Mouse (Mus musculus): ENCODE results near the gene Nol12. TPM values are rescaled to one million over a fixed set of nuclear protein-coding genes. Genes with fewer than 3 reads are reported as not detected.

Gene Nol12
- total RNA-seq, 2 experiments from 2014 or later = 36.2 to 38.8 TPM

DNA sequence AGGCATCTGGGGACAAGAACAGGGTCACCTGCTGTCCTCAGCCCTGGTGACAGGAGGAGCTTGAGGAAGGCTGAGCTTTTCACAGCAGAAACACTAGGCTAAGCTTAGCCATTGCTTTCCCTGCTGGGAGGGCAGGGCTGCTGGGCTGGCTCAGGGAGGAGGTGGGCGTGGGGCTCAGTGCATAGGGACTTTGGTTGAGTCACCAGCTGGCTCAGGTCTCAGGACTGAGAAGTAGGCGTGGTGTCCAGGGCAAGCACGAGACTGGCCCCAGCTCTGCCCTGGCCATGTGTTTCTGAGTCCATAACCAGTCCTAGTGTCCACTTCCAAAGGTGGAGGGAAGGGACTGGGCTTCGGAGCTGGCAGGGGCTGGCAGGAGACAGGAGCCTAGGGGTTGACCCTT lies 25.4 kb downstream of the Nol12 start:
- no peak for TF ChIP-seq CTCF (IDR thresholded peaks at IDR 0.05)
- Histone ChIP-seq H3K4me3 (no peak overlapping the region), H3K27ac (no peak overlapping the region)
- intact Hi-C loops (cut with DNase I) = no loop called here
- no peak for DNase-seq (ENCODE audit: extremely low spot score in 1 of 2, low spot score in 2 of 2)

DNA sequence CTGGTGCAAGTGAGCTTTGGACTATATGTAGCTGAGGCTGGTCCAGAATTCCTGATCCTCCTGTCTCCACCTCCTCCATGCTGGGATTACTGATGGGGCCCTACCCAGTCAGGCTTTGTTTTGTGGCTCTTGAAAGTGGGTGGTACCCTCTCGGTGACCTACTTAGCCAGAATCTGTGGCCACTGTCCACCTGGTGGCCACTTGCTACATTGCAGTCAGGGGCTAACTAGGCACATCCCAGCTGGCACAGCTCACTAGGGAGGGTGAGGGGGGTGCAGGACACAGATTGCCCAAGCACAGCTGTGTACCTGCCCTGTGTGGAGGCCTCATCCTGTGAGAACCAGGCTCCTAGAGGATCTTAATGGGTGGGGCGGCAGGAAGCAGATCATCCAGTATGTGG lies 28.2 kb downstream of the Nol12 start:
- DNase-seq (ENCODE audit: extremely low spot score in 1 of 2, low spot score in 2 of 2) = peak; percentile 40
- intact Hi-C loops (cut with DNase I) = no loop called here
- H3K27ac ChIP-seq = peak overlapping the region; percentile 28; the same call in 1 of the 2 replicates
- H3K4me3 ChIP-seq = no peak overlapping the region
- TF ChIP-seq CTCF (IDR thresholded peaks at IDR 0.05) = peak; percentile 74

DNA sequence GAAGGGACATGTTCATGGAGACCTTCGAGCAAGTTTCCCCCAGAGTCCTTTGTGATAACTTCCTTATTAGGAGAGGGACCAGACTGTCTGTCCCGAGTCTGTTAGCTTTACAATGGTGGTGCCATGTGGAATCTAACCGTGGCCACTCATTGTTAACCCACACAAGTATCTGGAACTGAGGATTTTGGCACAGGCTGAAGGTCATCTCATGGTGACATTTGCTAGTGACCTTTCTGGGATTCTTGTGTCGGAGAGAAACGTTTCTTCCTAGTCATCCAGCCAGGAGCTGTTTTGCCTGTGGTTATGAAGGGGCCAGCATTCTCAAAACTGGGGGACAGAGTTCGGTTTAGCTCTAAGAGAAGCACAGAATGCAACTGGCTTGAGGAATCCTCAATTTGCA lies 36.9 kb downstream of the Nol12 start:
- H3K27ac ChIP-seq = no peak overlapping the region
- DNase-seq (ENCODE audit: extremely low spot score in 1 of 2, low spot score in 2 of 2) = no peak
- intact Hi-C loops (cut with DNase I) = no loop called here
- TF ChIP-seq CTCF (IDR thresholded peaks at IDR 0.05) = no peak
- H3K4me3 ChIP-seq = no peak overlapping the region

DNA sequence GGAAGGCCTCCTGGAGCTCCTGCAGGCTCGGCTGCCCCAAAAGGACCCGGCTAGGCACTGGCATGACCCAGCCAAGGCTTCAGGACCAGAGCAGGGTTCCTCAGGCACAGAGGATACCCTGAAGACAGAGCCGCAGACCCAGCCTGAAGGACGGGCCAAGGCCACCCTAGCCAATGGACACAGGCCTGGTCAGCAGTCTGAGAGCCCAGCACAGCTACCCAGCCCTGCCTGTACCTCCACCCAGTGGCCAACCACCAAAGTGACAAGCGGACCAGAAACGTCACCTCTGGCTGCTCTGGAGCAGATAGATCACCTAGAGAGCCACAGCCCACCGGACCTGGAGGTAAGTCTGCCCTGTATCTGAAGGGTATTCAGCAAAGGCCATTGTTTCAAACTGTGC lies 39.2 kb downstream of the Nol12 start:
- Histone ChIP-seq H3K27ac (no peak overlapping the region), H3K4me3 (no peak overlapping the region)
- intact Hi-C loops (cut with DNase I) = no loop called here
- no peak for DNase-seq (ENCODE audit: extremely low spot score in 1 of 2, low spot score in 2 of 2)
- TF ChIP-seq CTCF (IDR thresholded peaks at IDR 0.05) = peak; percentile 32

DNA sequence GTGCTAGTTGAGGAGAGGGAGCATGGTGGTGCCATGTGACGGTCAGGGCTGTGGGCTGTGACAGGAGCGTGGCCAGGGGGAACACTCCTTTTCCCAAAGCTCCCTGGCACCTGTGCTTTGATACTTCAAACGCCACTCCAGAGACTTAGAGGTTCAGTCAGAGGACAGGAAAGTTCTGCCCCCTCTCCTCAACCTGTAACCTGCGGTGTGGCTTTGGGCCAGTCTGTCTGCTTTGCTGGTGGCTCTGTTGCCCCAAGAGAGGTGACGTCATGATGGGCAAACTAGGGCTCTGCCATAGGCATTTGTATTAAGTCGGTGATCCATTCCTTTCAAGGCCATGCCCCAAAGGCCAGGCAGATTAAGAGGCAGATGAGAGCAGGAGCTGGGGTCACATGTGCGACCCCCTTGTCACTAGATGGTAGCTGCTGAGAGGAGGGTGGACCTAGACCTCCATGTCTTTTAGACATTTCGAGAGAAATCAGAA lies 43.0 kb downstream of the Nol12 start:
- no peak for TF ChIP-seq CTCF (IDR thresholded peaks at IDR 0.05)
- no peak overlapping the region for H3K27ac ChIP-seq
- intact Hi-C loops (cut with DNase I) = no loop called here
- no peak for DNase-seq (ENCODE audit: extremely low spot score in 1 of 2, low spot score in 2 of 2)
- no peak overlapping the region for H3K4me3 ChIP-seq

DNA sequence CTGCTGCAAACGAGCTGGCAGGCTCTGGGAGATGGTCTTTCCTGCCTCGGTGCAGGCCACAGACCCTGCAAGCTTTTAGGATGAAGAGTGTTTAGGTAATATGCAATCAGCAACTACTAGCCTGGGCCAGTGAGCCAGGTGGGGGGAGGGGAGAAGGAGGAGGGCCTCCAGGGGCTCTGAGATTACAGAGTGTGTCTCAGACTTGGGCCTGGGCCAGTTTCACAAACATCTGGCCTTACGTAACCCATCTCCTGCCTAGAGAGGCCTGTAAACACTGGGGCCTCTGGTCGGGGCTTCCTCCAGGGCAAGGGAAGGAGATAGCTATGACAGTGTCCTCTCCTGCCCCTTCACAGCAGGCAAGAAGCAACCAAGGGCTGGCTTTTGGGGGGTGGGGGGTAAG lies 44.1 kb downstream of the Nol12 start:
- no peak for TF ChIP-seq CTCF (IDR thresholded peaks at IDR 0.05)
- Histone ChIP-seq H3K4me3 (no peak overlapping the region), H3K27ac (no peak overlapping the region)
- DNase-seq (ENCODE audit: extremely low spot score in 1 of 2, low spot score in 2 of 2) = no peak
- intact Hi-C loops (cut with DNase I) = no loop called here

DNA sequence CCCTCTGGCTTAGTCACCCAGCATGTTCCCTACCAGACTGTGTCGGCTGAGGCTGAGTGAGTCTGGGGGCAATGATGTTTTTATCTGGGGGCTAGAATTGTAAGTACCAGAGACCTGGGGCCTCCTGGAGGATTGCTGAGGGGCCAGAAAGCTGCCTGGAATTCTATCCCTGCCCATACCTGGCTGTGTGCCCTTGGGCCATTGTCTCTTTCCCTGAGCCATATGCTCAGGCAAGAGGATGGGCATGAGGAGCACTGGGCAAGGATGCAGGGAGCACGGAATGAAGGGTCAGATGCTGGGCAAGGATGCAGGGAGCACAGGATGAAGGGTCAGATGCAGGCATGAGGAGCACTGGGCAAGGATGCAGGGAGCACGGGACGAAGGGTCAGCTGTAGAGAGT lies 45.4 kb downstream of the Nol12 start:
- no peak for DNase-seq (ENCODE audit: extremely low spot score in 1 of 2, low spot score in 2 of 2)
- no peak overlapping the region for H3K4me3 ChIP-seq
- no peak overlapping the region for H3K27ac ChIP-seq
- no peak for TF ChIP-seq CTCF (IDR thresholded peaks at IDR 0.05)
- intact Hi-C loops (cut with DNase I) = no loop called here

DNA sequence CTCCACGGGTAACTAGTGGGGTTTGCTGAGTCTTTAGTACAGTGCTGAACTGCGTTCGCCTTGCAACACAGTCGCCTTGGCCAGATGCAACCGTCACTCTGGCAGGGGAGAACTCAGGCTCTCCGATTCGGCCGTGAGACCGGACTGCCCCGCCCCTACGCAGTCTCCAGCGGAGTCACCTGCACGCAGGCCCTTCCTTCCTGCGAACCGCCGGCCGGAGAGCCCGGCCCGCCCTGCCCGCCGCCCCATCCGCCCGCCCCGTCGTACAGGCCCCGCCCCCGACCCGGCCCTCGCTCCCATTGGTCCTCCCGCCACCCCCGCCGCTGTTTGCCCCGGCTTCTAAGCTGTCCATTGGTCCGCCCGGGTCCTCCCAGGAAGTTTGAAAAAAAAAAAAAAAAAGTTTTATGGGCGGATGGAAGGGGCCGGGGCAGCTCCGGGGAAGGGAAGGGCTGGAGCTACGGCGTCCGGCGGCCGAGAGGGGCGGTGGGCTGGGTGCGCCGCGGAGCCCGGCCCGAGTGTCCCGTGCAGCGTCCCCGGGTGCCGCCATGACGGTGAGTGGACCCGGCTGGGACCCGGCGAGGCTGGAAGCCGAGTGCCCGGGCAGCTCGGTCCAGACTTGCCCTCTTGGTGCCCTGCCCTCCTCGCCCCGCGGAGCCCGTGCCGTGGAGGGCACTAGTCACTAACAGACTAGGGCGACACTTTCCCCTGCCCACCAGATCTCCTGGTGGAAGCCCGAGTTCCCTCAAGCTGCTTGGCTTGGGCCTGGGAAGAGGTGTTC lies 48.1 kb downstream of the Nol12 start:
- peak overlapping the region; percentile 78 for H3K27ac ChIP-seq
- intact Hi-C loops (cut with DNase I) = no loop called here
- peak overlapping the region; percentile 60 for H3K4me3 ChIP-seq
- DNase-seq (ENCODE audit: extremely low spot score in 1 of 2, low spot score in 2 of 2) = peak; percentile 50 to 53
- TF ChIP-seq CTCF (IDR thresholded peaks at IDR 0.05) = no peak

DNA sequence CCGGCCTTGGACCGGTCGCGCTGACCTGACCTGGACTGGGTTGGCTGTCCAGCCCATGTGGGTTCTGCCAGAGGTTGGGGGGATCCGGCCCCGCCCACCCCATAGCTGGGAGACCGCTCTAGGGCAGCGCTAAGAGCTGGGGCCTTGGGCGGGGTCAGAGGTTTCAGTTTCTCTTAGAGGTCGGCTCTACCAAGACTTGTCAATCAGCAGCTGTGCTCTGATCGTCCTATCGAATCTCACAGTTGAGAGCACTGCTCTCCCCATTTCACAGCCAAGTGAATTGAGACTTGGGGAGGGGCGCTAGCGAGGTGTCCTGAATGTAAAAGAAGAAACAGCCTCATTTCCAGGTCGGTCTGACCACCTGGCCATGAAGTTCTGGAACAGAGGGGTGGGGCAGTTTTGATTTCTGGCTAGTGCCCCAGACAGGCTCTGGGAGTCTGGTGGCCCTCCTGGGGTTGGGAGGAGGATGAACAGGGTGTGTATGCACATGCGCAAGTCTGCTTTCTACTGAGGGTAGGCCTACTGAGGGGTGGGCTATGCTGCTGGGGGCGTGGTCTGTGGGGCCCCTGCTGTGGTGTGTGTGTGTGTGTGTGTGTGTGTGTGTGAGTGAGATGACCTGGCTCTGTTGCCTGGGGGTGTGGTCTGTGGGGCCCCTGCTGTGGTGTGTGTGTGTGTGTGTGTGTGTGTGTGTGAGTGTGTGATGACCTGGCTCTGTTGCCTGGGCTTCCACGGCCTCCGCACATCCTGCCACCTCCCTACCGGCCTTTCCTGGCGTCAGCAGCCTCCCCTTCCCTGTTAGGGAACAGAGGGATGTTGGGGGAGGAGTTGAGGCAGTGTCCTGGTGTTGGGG lies 48.9 kb downstream of the Nol12 start:
- H3K27ac ChIP-seq = peak overlapping the region; percentile 78
- peak overlapping the region; percentile 60 for H3K4me3 ChIP-seq
- TF ChIP-seq CTCF (IDR thresholded peaks at IDR 0.05) = no peak
- intact Hi-C loops (cut with DNase I) = no loop called here
- peak in 1 of 2 experiments; percentile 31 for DNase-seq (ENCODE audit: extremely low spot score in 1 of 2, low spot score in 2 of 2)

DNA sequence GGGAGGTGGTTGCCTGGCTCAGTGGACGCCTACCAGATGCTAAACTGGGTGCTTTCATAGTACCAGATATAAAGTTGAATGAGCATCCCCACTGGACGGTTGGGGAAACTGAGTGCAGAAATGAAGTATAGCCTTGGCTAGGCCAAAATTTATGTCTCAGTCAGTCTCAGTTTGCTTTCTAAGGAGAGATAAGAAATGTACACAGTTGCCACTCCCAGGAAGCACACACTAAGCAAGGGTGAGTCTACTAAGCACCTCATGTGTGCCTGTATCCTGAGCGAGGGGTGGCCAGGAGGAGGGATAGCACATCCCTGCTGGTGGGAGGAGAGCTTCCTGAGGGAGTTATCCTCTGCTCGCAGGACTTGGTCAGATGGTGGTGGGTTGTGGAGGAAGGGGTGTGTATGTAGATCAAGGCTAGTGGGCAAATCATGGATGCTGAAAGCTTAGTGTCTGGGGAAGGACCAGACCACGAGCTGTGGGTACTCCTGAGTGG lies 49.6 kb downstream of the Nol12 start:
- peak in 1 of 2 experiments; percentile 20 for DNase-seq (ENCODE audit: extremely low spot score in 1 of 2, low spot score in 2 of 2)
- Histone ChIP-seq H3K4me3 (no peak overlapping the region), H3K27ac (no peak overlapping the region)
- intact Hi-C loops (cut with DNase I) = no loop called here
- no peak for TF ChIP-seq CTCF (IDR thresholded peaks at IDR 0.05)

DNA sequence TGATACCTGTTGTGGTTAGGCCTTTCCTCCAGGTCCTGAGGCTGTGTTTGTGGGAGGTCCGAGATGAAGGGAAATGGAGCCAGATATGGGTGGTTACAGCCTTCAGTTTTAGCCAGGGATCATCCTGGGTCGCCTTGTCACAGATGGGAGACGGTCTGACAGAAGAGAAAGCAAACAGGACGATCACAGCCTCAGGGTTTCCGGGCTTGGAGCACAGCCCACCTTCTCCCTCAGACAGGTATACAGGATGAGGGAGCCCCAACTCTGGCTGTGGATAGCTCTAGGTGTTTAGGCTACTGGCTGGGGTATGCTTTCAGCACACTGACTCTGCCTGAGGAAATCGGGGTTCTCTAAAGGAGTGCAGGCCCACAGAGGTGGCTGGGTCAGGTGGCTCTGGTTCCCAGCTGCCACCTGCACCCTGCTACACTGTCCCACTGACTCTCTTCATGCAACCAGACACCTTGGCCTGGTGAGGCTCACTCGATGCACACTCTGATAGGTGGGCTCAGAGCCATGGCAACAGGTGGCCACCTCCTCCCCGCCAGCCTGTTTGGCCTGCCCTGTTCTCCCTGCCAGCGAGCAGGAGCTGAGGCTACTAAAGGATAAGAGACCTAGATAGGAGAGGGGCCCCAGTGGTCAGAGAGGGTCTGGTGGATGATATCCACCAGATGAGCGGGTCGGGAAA lies 51.9 kb downstream of the Nol12 start:
- Histone ChIP-seq H3K27ac (no peak overlapping the region), H3K4me3 (no peak overlapping the region)
- no peak for TF ChIP-seq CTCF (IDR thresholded peaks at IDR 0.05)
- DNase-seq (ENCODE audit: extremely low spot score in 1 of 2, low spot score in 2 of 2) = no peak
- intact Hi-C loops (cut with DNase I) = no loop called here

All from left cerebral cortex, adult 2 months (tissue).